Mouse (Mus musculus) monocyte, adult 5-6 weeks (primary cell): ENCODE data around the gene Ei24. TPM values are rescaled to one million over a fixed set of nuclear protein-coding genes. Genes with fewer than 3 reads are reported as not detected.
A peak's percentile ranks its signal among the peaks of the same experiment; 100 is the strongest.

Experiments used
- ATAC-seq: fragments of 153-309, 156-312 bp; replicated peaks from 2 replicates; pipeline ENCODE4 v1.8.0; 2017; ENCODE audit warnings: mild to moderate bottlenecking; ENCODE audit not compliant: low TSS enrichment, insufficient number of reproducible peaks, severe bottlenecking, poor library complexity, low FRiP score
- total RNA-seq: library from RNA; stranded (forward); fragments of 200-1000, 200-491, 200-594 nt; gene quantifications from 3 replicates; pipeline ENCODE4 v1.2.3, GENCODE M21; 2017

Ei24 gene
- total RNA-seq, 1 experiment from 2014 or later: 48.2 TPM

DNA sequence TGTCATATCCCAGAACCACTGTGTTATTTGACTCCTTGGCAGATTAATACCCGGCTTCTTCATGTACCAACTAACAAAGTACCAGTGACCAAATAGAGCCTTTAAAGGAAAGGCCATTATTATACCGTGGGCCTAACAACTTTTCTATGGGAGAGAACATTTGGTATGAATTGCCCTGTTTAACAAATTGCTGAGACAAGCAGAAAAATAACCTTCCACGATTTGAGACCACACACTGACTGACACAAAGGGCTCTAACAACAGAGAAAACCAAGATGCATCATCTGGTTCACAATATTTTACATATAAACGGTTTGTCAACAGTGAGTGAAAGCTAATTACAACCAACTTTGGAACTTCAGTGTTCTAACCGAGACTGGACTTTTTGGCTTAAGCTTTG, 969 bp downstream of the Ei24 start:
- no peak for ATAC-seq

DNA sequence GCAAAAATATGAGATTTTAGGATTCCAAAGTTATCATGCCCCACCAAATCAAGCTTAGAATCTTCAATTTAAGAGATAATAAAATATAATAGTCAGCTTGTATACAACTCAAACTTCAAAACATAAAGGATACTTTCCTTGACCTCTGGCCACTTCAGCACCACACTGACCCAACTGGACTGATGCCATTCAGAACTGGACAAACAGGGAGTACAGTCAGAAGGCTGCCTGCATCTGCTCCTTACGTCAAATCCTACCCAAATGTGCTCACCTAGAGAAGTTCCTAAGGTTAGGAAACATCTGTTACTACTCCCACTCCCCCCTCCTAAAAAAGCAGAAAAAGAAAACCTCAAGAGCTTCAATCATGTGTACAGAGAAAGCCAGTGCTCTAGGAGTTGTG, 1.6 kb downstream of the Ei24 start:
- no peak for ATAC-seq

DNA sequence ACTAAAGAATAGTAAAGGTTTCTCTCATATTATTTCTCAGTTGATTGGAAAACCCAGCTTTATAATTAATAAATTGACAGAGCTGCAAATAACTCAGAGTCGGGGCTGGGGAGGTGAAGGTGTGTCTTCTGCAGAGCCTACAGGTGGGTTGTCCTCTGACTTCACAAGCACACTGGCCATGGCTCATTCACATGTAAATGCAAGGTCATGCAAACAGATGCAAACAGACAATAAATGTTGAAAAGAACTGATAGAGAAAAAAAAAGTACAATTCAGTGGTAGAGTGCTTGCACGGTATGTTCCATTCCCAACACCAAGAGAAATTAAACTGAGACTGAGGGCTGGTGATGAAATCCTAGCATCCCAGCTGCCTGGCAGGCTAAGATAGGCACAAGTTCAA, 2.7 kb downstream of the Ei24 start:
- ATAC-seq: no peak

DNA sequence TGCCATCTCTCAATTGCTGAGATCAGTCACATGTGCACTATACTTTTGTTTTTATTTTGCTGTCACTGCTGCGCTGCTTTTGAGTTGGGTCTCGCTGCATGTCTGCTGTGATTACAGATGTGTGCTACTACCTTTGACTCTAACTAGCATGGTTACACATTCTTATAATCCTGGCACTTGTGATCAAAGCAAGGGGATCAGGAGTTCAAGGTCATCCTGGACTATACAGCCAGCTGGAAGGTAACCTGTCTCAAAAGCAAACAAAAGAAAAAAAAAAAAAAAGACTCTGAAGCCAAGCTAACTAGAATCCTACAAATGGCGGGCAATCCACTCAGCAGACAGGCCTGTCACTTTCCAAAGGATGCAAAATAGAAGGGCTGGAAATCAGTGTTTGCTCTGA, 5.0 kb downstream of the Ei24 start:
- ATAC-seq: no peak

DNA sequence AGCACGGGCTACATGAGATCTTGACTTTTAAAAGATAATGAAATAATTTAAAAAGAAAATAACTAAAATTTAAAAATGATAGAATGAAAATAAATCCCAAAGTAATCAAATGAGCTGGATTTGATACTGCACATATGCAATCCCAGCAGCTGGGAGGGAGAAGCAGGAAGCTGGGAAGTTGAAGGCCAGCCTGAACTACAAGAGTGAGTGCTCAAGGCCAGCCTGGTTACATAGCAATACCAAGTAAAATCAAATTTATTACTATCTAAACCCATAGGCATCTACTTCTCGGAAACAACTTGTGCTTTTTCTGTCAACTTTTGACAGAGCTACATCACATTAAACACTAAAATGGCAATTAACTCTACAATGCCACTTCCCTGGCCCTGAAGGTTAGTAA, 13.3 kb downstream of the Ei24 start:
- ATAC-seq: no peak

DNA sequence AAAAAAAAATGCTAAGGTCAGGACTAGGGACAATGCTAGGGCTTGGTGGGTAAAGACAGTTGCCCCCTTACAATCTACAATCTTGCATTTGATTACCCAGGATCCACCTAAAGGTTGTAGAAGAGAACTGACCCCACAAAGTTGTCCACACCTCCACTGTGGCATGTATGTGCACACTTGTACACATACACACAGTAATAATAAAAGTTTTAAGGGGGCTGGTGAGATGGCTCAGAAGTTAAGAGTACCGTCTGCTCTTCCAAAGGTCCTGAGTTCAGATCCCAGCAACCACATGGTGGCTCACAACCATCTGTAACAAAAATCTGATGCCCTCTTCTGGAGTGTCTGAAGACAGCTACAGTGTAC, 28.2 kb downstream of the Ei24 start:
- ATAC-seq: no peak

DNA sequence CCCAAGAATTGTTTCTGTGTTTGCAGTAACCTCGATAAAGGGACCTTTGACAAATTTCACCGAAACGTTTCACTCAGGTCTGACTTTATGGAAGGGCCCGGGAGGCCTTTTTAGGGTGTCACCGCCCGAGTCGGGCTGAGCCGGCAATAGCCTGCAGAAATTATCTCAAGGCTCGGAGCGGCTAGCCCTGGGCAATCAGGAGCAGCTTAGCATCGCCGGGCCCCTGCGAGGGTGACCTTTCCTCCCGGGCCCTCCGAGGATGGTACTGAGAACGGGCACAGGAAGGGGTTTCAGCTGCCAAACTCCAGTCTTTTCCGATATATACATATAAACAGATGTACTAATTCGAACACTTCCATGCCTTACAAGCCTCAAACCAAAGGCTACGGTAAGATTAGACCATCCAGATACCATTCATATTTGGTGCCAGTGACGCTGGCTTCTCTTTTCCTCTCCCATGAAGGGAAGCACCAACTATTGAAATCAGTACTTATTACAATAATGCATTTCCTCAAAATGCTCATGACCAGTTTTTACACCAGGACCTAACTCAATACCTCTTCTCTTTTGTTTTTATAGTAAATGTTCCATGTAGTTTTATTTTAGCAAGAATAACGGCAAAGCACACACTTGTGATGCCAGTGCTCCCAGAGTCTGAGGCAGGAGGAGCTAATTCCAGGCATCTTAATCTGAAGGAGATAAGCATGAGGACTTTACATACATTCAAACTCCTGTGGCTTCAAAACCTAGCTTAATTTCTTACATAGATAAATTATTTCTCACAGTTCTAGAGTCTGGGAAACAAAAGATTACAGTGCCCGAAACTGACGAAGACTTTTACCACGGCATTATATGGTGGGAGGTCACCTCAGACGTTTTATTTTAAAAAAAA, 28.8 kb downstream of the Ei24 start:
- ATAC-seq: no peak

DNA sequence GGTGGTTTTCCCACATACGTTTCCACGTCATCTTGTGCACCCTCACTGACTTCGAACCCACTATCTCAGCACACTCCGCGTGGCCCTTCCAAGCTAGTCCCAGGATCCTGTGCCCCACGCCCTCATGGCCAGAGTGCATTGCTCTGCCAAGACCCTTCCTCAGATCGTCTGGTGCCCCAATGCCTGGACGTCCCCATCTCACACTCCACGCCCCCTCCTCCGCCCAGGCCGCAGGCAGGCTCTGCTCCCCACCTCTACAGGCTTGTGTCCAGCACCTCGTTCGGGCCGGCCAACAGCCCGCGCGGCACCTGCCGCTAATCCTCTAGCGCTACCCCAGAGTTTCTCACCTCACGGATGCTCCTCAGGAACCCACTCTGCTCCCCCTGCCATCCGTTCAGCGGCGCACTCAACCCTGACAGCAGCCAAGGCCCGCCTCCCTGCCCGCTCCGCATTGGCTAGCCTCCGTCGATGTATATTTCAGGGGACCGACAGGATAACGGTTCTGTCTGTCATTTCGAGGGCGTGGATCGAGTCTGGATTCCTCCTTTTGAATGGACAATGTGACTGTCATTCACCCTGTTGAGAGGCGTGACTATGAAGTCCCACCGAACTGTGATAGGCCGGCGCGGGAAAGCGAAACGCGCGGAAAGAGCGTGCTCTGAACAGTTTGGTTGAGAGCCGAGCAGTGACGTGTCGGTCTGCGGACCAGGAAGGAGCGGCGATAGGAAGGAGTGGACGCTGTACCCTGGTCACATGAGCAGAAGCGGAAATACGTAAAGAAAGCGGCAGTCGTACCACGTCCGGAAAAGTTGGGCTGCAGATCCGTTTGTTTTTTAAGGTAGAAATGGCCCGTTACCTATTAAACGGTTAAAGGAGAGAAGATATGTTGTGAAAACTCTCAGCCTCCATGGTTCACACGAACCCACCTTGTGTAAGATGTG, 29.7 kb downstream of the Ei24 start, which contains the start of gene Stt3a:
Gene Stt3a, minus strand, starts transcription at position 477 of the 941 bp plus-strand sequence.
- peak; percentile 98 for ATAC-seq

DNA sequence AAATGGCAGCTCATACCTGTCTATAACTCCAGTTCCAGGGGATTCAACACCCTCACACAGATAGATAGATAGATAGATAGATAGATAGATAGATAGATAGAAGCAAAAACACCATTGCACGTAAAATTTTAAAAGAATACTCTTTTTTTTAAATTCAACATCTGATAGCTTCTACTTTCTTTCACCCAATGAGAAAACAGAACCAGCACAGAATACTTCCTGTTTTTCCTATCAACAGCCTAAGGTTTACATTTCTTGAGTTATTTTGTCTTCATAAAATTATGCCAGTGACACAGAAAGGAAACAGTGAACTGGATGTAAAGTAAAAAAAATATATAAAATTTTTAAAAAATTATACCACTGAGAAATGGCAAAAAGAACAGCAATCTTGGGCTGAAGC, 32.8 kb downstream of the Ei24 start:
- no peak for ATAC-seq

Other genes starting within 250 kb of the Ei24 start
- gene Gm17689, start 214.8 kb downstream of the Ei24 start, total RNA-seq: not detected in 3 replicates
- gene A630095E13Rik, start 154.0 kb downstream of the Ei24 start, total RNA-seq: not detected in 3 replicates
- not detected in 3 replicates for gene Acrv1, start 104.2 kb downstream of the Ei24 start, total RNA-seq
- gene Chek1, start 70.3 kb downstream of the Ei24 start, total RNA-seq: 1.1 to 14.1 TPM (median 2.5 TPM) in 3 replicates
- gene Stt3a, start 29.7 kb downstream of the Ei24 start, total RNA-seq: 170 to 460 TPM (median 306 TPM) in 3 replicates
- 2.0 TPM in 1 of 3 replicates, not detected in the others for gene Fez1, start 24.5 kb upstream of the Ei24 start, total RNA-seq